22 mouse cellular contexts compared by ENCODE assay signal in genomic region chr3:85435406-85435805, GRCm38 (mm10).
DNase-seq lines count a peak whose midpoint lies in the region; ATAC-seq and TF ChIP-seq lines count a peak whose summit lies in the region.
"Had no signal": no experiment of that assay in that cellular context is flagged by ENCODE, and none has a peak within 500 bp of the region (broad histone marks: within the 10 kb centered on the region; RNA-seq: fewer than 3 reads in every experiment).

No protein-coding gene starts in this region.

- no peaks in the 10 kb centered on the region for H3K27me3 ChIP-seq in heart, embryonic 14.5 days (ENCODE audit: control insufficient read depth, insufficient read depth, low read length)
- H3K27me3 ChIP-seq in heart, embryonic 12.5 days (replicated peaks) = no peaks in the 10 kb centered on the region
- no peaks in the 10 kb centered on the region for H3K27me3 ChIP-seq in CH12.LX (replicated peaks)
- H3K27me3 ChIP-seq: forebrain, embryonic 13.5 days; heart, embryonic 13.5 days; hindbrain, embryonic 15.5 days had no signal

- H3K79me2 ChIP-seq in CH12.LX (replicated peaks; ENCODE audit: control insufficient read depth, extremely low read depth, insufficient read depth, poor library complexity, severe bottlenecking) = no peaks in the 10 kb centered on the region

- peak; percentile 62; the same call in 1 of the 2 replicates for TF ChIP-seq EP300 in CH12.LX (IDR thresholded peaks at IDR 0.05; ENCODE audit: low read length)

- no peak overlapping the region for H3K4me3 ChIP-seq in heart, embryonic 14.5 days (ENCODE audit: control insufficient read depth in 1 of 2, insufficient read depth in 1 of 2, low read depth in 1 of 2, low read length in 2 of 2)
- H3K4me3 ChIP-seq in heart, embryonic 12.5 days = no peak overlapping the region
- no peak overlapping the region for H3K4me3 ChIP-seq in layer of hippocampus, adult 2 months
- H3K4me3 ChIP-seq in CH12.LX (replicated peaks in 1 of 3; ENCODE audit: low read depth in 2 of 3, low read length in 2 of 3, poor library complexity in 1 of 3) = no peak overlapping the region
- H3K4me3 ChIP-seq: forebrain, embryonic 10.5 days; forebrain, embryonic 13.5 days; heart, embryonic 13.5 days; hindbrain, embryonic 15.5 days had no signal

- dilution Hi-C loops in CH12.LX (cut with MboI; ENCODE audit: extremely low pct_ligation_motif_present, extremely low pct_unique_long_range_greater_than_20kb, low sequenced_read_pairs) = no loop called here

- H3K36me3 ChIP-seq in heart, embryonic 14.5 days (ENCODE audit: control insufficient read depth, insufficient read depth, low read length) = no peaks in the 10 kb centered on the region
- H3K36me3 ChIP-seq in heart, embryonic 12.5 days = no peaks in the 10 kb centered on the region
- no peaks in the 10 kb centered on the region for H3K36me3 ChIP-seq in CH12.LX (replicated peaks in 1 of 2; ENCODE audit: control insufficient read depth in 1 of 2, insufficient read depth in 1 of 2, low read length in 1 of 2)
- H3K36me3 ChIP-seq: forebrain, embryonic 10.5 days; heart, embryonic 13.5 days; hindbrain, embryonic 15.5 days had no signal

- no peak for TF ChIP-seq CTCF in layer of hippocampus, adult 2 months (conservative IDR thresholded peaks at IDR 0.05)
- no peak for TF ChIP-seq CTCF in CH12.LX (conservative IDR thresholded peaks at IDR 0.05 in 1 of 2, IDR thresholded peaks at IDR 0.05 in 1 of 2; ENCODE audit: low read depth in 2 of 2, low read length in 2 of 2)

- no peak overlapping the region for H3K4me2 ChIP-seq in heart, embryonic 14.5 days (ENCODE audit: low read length)
- H3K4me2 ChIP-seq in heart, embryonic 12.5 days = no peak overlapping the region
- H3K4me2 ChIP-seq in CH12.LX (ENCODE audit: insufficient read depth, low read depth, poor library complexity, severe bottlenecking) = peak overlapping the region; percentile 52; the same call in 1 of the 2 replicates
- H3K4me2 ChIP-seq: forebrain, embryonic 13.5 days; heart, embryonic 13.5 days; hindbrain, embryonic 15.5 days had no signal

- no peak for TF ChIP-seq POLR2A in CH12.LX (IDR thresholded peaks at IDR 0.05; ENCODE audit: low read depth, low read length)

- 0 out of 2 replicates have a peak overlapping the region, but pooled peaks have one; percentile 10 for H3K9ac ChIP-seq in heart, embryonic 14.5 days (ENCODE audit: low read length)
- no peak overlapping the region for H3K9ac ChIP-seq in heart, embryonic 12.5 days
- H3K9ac ChIP-seq in CH12.LX (ENCODE audit: insufficient read depth, low read depth) = no peak overlapping the region
- H3K9ac ChIP-seq: forebrain, embryonic 13.5 days; heart, embryonic 13.5 days; hindbrain, embryonic 15.5 days had no signal

- DNase-seq in layer of hippocampus, adult 2 months (ENCODE audit: low spot score in 2 of 2) = no peak
- DNase-seq in layer of hippocampus, adult 18-20 months (ENCODE audit: low spot score in 2 of 2) = no peak
- peak; percentile 78 for DNase-seq in CH12.LX (ENCODE audit: extremely low read depth)
- DNase-seq in adipocyte (ENCODE audit: low spot score) = no peak
- DNase-seq: adrenal gland, postnatal 10 days; adrenal gland, postnatal 36 days; cerebellum, adult 18-20 months; cerebellum, adult 9-10 months; cerebellum, postnatal 14 days; gastrocnemius, postnatal 10 days; gastrocnemius, postnatal 36 days; heart, postnatal 4 days had no signal

- in situ Hi-C loops in CH12.LX (cut with MboI; ENCODE audit: low pct_ligation_motif_present, low pct_unique_long_range_greater_than_20kb, low sequenced_read_pairs) = no loop called here

- H3K4me1 ChIP-seq in heart, embryonic 14.5 days (ENCODE audit: control insufficient read depth in 2 of 2, insufficient read depth in 2 of 2, low read length in 2 of 2) = peaks cover 0 to 4% of the 10 kb centered on the region in 2 experiments; a peak in 1 of 4 replicates
- peaks cover 15% of the 10 kb centered on the region for H3K4me1 ChIP-seq in heart, embryonic 12.5 days (replicated peaks)
- peaks cover 9 to 18% of the 10 kb centered on the region in 2 experiments for H3K4me1 ChIP-seq in CH12.LX (ENCODE audit: control insufficient read depth in 1 of 2, insufficient read depth in 2 of 2)
- H3K4me1 ChIP-seq: forebrain, embryonic 13.5 days had no signal

- no peaks in the 10 kb centered on the region for H3K9me3 ChIP-seq in heart, embryonic 14.5 days (ENCODE audit: control insufficient read depth, low read length)
- H3K9me3 ChIP-seq in heart, embryonic 12.5 days (replicated peaks) = no peaks in the 10 kb centered on the region
- peaks cover 2% of the 10 kb centered on the region for H3K9me3 ChIP-seq in CH12.LX (replicated peaks; ENCODE audit: low read length)
- H3K9me3 ChIP-seq: forebrain, embryonic 10.5 days; forebrain, embryonic 13.5 days; heart, embryonic 13.5 days; hindbrain, embryonic 15.5 days had no signal

- no peak overlapping the region for H3K27ac ChIP-seq in heart, embryonic 14.5 days (replicated peaks in 1 of 2; ENCODE audit: control insufficient read depth in 1 of 2, insufficient read depth in 1 of 2, low read depth in 2 of 2, low read length in 2 of 2)
- no peak overlapping the region for H3K27ac ChIP-seq in heart, embryonic 12.5 days (ENCODE audit: poor library complexity, severe bottlenecking)
- peak overlapping the region; percentile 64 for H3K27ac ChIP-seq in layer of hippocampus, adult 2 months
- no peak overlapping the region for H3K27ac ChIP-seq in CH12.LX (ENCODE audit: insufficient read depth, low read depth)
- H3K27ac ChIP-seq: forebrain, embryonic 10.5 days; forebrain, embryonic 13.5 days; heart, embryonic 13.5 days; hindbrain, embryonic 15.5 days had no signal

- WGBS in heart, embryonic 14.5 days = 42% methylated on average over 4 of the region's 4 CpGs
- WGBS in heart, embryonic 12.5 days = 45% methylated on average over 4 of the region's 4 CpGs

- no peak for ATAC-seq in heart, embryonic 14.5 days (ENCODE audit: insufficient number of reproducible peaks, insufficient read depth, low FRiP score, low read depth)
- no peak for ATAC-seq in heart, embryonic 12.5 days (ENCODE audit: insufficient number of reproducible peaks, low FRiP score)
- ATAC-seq: activated CD4-positive, CD25-positive, alpha-beta regulatory T cell, adult 4 months; CD4-positive, CD25-positive, alpha-beta regulatory T cell, adult 4 months; forebrain, embryonic 13.5 days; forebrain, embryonic 16.5 days; intestine, embryonic 16.5 days had no signal

- TF ChIP-seq RAD21 in CH12.LX (IDR thresholded peaks at IDR 0.05; ENCODE audit: low read depth, low read length) = no peak; the same call in 1 of the 2 replicates

TF ChIP-seq in CH12.LX, 34 proteins besides CTCF, POLR2A, EP300 and RAD21:
- peak; percentile 42; the same call in 1 of the 2 replicates for TF ChIP-seq MXI1 (IDR thresholded peaks at IDR 0.05; ENCODE audit: low read depth, low read length)
- 0 out of 2 replicates have a peak, but pooled peaks have one; percentile 29 for TF ChIP-seq ETS1 (conservative IDR thresholded peaks at IDR 0.05; ENCODE audit: low read depth, low read length)
- TF ChIP-seq TBP (conservative IDR thresholded peaks at IDR 0.05; ENCODE audit: low read depth, low read length) = no peak
- TF ChIP-seq MAX (IDR thresholded peaks at IDR 0.05; ENCODE audit: low read length) = peak; percentile 77; the same call in 1 of the 2 replicates
- peak; percentile 21; the same call in 1 of the 2 replicates for TF ChIP-seq MAFK (IDR thresholded peaks at IDR 0.05; ENCODE audit: insufficient replicate concordance, low read length)
- no peak for TF ChIP-seq ZC3H11A (IDR thresholded peaks at IDR 0.05; ENCODE audit: low read depth, low read length)
- 0 out of 2 replicates have a peak, but pooled peaks have one; percentile 20 for TF ChIP-seq IRF4 (IDR thresholded peaks at IDR 0.05; ENCODE audit: low read depth, low read length)
- TF ChIP-seq PAX5 (IDR thresholded peaks at IDR 0.05; ENCODE audit: low read length) = no peak
- TF ChIP-seq TCF12 (IDR thresholded peaks at IDR 0.05; ENCODE audit: low read depth, low read length) = no peak
- peak; percentile 43; the same call in 1 of the 2 replicates for TF ChIP-seq HCFC1 (IDR thresholded peaks at IDR 0.05; ENCODE audit: low read depth, low read length)
- TF ChIP-seq ELF1 (IDR thresholded peaks at IDR 0.05; ENCODE audit: low read depth, low read length) = peak; percentile 85
- TF ChIP-seq CHD2 (IDR thresholded peaks at IDR 0.05; ENCODE audit: low read length) = 0 out of 2 replicates have a peak, but pooled peaks have one; percentile 35
- peak; percentile 54; the same call in 1 of the 2 replicates for TF ChIP-seq BHLHE40 (IDR thresholded peaks at IDR 0.05; ENCODE audit: low read depth, low read length)
- TF ChIP-seq MYC (IDR thresholded peaks at IDR 0.05; ENCODE audit: low read depth, low read length) = peak; percentile 47; the same call in 1 of the 2 replicates
- TF ChIP-seq CHD1 (IDR thresholded peaks at IDR 0.05; ENCODE audit: low read depth, low read length) = no peak
